Mouse (Mus musculus) erythroid progenitor cell, adult 5-6 weeks (primary cell): ENCODE results near the gene Diexf. TPM values are rescaled to one million over a fixed set of nuclear protein-coding genes. Genes with fewer than 3 reads are reported as not detected.

Experiments
- ATAC-seq: replicated peaks from 2 replicates; pipeline ENCODE4 v1.8.0; 2016; ENCODE audit warnings: moderate number of reproducible peaks, mild to moderate bottlenecking, moderate TSS enrichment, inconsistent platforms; ENCODE audit not compliant: poor library complexity, low FRiP score, severe bottlenecking
- total RNA-seq, 2 experiments: library from RNA; stranded (forward) in 1 of 2; stranded (reverse) in 1 of 2; fragments of 150-400 nt in 1 of 2; fragments of 186-747, 209-891 nt in 1 of 2; gene quantifications; 2 replicates each; pipeline versions ENCODE4 v1.2.3 to v1.2.4; 2015 to 2017; ENCODE audit warnings: low replicate concordance in 2 of 2

The Diexf gene
- total RNA-seq (2015; ENCODE audit: low replicate concordance) (3.4 and 19.1 TPM in 2 replicates), total RNA-seq (2017; ENCODE audit: low replicate concordance) (1.4 and 1.5 TPM in 2 replicates)

DNA sequence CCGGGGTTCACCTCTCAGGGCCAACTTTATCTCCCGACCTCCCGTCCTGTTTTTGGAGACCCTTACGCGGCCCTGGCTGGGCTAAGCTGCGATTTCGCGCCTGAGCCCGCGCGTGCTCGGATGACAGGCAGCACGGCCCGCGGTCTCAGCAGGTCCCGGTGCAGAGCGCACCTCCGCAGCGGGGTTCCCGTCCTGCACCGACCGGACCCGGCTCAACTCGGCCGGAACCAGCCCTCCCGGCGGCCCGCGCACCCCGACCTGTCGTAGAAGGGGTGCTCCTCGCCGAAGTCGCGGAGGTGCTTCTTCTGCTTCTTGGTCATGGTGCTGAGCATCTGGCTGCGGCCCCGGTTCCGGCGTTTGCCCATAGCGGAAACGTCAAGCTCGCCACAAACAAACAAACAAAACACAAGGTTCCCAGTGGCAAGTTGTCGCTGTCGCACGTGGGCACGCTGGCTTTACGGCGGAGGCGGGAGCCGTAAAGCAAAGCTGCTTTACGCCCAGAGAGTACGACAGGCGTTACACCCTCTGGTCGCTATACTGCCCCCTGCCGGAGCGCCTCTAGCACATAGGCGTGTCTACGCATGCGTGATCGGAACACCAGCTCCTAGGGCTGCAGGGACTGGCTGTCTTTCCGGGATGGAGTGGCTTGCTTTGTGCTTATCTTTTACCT is at the start of gene Diexf:
Gene Diexf, minus strand, starts transcription at position 487 of the 670 bp plus-strand sequence.
- peak; percentile 91 for ATAC-seq

DNA sequence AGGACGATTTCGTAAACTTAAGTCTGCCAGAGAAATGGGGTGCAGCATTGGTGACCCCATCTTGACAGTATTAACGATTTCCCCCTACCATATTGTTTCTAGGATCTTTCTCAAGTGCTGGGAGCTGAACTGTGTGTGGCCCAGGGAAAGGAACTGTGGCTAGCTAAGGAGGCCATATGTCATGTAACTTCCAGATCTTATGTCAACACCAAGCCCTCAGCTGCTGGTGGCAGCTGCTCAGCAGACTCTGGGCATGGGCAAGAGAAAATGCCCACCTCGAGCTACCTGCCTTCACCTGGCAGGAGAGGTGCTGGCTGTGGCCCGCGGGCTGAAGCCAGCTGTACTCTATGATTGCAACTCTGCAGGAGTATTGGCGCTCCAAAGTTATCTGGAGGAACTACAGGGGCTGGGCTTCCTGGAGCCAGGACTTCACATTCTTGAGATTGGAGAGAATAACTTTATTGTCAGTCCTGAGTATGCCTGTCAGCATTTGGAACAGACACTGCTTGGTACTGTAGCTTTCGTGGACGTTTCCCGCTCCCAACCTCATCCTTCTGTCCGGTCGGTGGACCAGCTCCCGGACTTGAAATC is 44.2 kb upstream of the Diexf start:
- no peak for ATAC-seq

DNA sequence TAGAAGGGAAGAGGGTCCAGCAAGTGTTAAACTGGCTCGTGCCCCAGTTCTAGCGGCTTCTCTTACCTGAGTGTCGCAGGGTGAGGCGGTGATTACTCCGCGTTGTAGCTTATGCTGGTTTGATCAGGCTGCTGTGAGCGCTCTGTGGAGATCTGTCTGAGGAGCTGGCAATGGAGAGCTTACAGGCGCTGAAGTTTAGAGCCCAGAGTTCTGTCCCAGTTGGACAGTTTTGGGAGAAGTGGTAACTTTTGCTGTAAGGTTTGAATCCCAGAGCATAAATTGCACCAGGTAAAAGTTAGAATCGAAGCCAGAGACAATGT is 43.7 kb upstream of the Diexf start:
- no peak for ATAC-seq

DNA sequence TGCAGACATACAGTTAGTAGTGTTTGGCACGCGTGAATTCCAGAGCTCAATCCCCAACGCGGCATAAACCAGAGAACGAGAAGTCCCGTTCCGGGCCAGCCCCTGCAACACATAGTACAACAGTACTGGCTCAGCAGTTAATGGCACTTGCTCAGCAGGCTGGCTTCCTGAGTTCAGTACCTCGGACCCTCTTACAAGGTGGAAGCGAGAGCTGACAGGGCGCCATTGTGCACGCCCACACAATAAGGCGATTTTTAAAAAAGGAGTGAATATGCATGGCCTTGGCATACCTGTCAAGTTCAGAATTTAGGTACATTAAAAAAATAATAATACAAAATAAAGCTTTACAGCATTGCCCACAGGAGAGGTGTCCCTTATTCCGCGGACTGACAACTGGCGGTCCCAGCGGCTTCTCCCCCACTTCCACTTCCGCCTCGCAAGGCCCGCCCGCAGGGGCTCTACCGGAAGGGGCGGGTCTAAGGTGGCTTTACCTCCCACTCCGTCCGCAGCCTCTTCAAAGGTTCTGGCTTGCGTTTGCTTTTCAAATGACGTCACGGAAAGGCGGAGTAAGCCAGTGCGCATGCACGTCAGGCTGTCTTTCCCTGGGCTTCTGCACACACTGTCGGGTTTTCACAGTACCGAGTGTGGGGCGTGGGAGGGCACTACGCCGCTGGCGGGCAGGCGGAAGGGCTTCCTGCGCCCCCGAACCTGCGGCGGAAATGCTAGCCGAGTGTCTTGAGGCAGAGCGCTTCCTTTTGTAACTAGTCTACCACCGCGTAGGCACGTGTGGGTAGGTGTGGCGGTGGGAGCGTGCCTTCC is 43.1 kb upstream of the Diexf start:
- peak; percentile 97 for ATAC-seq

DNA sequence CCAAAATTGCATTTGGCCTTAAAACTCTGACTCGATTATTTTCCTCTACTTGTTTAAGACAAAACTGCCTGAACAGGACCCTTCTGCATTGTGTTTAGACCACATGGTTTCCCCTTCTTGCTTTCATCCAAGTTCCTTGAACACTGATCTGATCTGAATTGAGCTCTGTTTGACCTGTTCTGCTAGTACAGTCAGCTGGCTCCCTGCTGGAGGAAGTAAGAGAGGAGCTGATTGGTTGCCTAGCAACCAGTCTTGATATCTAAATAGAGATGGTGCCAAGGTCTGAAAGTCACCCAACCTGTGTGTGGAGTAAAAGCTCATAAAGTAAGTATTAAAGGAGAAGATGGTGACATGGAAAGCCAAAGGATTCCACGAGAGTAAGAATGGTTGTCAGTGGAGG is 39.8 kb upstream of the Diexf start:
- ATAC-seq: no peak

DNA sequence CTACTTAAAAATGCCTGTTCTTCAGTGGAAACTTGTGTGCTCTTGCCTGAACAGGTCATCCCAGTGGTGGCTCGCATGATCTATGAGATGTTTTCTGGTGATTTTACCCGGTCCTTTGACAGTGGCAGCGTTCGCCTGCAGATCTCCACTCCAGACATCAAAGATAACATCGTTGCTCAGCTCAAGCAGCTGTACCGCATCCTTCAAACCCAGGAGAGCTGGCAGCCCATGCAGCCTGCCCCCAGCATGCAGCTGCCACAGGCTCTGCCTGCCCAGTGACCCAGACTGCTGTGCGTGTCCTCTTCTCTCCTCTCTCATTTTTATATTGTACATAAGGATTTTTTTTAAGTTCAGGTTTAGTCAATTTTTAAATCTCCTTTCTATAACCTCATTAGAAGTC is 39.2 kb upstream of the Diexf start:
- no peak for ATAC-seq

DNA sequence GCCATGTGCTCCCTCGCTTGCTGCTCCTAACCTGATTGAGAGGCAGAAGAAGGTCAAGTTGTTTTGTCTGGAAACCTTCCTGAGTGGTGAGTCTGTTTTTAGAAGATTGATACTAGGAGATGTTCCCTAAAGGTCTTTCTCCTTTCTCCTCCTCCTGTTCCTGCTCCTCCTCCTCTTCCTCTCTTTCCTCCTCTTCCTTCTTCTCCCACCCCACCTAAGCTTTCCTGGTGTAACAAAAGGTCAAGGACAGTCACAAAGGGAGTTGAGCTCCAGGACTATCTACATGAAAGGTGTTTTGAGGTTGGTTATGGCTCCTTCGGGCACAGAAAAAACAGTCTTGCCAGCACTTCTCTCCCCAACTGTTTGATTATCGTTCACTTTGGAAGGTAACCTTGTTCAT is 37.7 kb upstream of the Diexf start, which contains the start of gene A130010J15Rik:
Gene A130010J15Rik, plus strand, starts transcription at position 301 of the 400 bp plus-strand sequence.
- ATAC-seq: no peak

DNA sequence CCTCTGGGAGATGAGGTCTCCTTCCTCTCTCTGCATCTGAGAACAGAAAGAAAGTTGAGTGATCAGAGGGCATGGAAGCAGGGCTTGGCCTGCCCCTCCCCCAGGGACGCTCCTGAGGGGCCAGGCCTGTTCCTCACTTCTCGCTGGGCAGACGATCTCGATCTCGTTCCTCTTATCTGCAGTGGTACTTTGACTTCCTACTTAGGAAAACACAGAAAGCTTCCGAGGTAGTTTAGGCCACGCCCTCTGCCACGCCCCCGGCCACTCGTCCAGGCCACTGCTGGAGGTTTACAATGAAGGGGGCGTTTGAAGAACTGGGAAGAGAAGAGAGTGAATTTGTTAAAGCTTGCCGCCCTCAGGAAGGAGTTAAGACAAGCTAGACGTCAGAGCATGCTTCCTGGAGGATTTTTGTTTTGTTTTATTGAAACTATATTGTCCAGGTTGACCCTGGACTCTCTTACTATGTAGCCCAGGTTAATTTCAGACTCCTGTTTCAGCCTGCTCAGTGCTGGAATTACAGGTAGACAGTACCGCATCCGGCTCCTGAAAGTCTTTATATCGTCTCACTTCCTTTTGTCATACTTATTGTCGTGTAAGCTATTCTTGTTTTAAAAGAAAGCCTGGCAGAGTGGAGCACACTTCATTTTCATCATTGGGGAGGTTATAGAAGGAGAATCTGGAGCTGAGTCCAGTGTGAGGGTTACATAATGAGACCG is 30.4 kb upstream of the Diexf start:
- ATAC-seq: no peak

DNA sequence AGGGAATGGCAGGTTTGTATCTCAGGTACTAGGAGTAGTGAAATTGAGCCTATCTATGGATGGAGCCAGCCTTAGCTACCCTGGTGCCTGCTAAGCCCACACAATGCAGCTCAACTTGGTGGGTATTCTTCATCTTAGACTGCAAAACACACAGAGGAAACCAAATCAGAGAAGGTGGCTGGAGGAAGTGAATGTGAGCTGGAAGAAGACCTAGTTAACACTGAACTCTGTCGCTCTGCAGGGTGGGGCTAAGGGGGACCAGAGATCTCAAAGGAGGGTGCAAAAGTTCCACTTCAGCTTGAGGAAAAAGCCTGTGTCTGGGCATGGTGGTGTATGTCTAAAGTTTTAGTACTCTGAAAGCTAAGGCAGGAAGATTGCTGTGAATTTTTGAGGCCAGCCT is 29.5 kb upstream of the Diexf start:
- ATAC-seq: no peak

DNA sequence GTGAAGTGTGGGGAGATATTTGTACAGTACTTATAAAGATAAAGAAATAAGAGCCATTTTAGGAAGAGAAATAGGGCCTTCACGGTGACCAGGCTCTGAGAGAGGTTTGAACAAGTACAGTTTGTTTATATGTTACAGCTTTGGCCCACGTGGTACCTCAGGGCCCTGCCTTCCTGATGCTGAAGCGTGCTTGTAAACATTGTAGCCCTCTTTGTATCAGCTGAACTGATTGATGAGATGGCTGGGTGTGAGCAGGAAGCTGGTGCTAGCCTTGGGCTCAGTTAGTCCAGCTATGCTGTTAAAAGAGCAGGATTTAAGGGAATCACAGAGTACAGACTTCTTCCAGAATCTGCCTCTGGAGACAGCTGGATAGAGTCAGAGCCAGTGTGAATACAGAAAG is 29.1 kb upstream of the Diexf start:
- ATAC-seq: no peak

DNA sequence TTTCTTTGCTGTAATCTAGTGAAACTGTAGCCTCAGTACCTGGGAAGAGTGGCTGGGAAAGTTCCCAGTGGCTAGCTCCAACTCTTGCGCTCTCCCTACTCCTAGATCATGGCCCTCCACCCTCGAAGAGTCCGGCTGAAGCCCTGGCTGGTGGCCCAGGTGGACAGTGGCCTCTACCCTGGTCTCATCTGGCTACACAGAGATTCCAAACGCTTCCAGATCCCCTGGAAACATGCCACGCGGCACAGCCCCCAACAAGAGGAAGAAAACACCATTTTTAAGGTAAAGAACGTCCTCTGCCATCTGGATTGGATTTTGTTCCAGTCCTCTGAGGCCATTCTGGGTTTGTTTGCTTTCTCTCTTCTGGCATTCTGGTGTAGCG is 27.0 kb upstream of the Diexf start:
- ATAC-seq: no peak

DNA sequence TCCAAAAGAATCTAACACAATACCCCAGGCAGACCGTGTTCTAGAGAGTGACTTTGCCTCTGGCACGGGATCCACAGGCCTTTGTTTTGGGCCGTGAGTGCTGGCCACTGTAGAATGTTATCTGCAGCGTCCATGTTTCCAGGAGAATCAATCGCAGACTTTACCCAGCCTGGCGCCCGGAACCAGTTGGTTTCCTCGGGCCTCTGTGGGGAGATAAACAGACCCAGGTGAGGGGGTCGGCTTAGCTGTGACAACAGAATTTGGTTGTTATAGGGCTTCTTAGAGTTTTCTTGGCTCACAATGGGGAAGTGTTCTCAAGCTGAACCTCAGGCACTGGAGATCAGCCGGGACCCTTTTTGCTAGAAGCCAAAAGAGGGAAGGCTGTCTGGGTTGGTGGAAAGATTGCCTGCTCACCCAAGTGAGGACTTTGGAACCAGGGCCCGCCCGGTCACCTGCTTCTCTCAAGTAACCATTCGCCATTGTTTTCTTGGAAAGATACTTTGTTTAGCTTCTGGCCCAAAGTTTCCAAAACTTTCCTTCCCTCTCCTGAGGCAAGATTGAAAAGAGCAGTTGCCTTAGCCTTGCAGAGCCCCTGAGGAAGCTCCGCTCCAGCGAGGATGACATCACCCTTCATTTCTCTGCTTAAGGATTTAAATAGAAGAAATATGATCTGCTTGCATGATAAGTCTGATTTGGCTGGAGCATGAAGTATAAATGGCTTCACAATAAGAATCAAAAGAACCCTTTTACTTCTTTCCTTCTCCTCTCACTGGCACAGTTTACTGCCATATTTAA is 26.4 kb upstream of the Diexf start:
- ATAC-seq: no peak

DNA sequence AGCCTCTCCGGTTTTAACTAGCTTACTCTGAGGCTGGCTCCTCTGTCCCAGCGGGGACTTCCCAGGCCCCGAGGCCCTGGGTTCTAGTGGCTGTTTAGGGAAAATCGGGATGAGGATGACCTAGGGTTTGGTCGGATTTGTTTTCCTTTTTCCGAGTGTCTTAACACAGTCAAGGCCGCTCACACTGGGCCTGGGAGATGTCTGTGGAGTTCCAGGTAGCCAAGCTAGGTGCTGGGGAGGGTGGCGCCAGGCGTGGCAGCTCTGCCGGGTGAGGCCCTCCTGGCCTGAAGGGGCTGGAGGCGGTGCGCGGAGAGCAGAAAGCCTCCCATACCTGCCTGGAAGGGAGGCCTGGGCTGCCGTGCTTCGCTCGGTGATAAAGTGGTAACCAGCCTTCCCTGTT is 23.5 kb upstream of the Diexf start:
- no peak for ATAC-seq

DNA sequence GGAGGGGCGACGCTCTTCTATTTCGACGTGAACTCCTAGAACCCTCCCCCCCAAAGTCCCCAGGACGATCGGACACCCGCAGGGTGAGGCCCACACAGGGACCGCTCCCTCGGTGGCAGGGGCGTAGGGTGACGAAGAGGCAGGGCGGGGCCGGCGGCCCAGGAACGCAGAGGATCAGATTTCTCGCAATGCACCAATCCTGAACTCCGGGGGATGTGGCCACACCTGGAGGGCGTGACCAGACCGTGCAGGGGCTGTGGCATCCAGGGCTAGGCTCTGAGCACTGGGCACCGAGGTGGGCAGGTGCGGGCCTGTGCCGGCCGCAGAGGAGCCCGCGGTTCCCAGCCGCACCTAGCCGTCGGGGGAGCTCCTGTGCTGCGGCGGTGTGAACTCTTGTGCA is 22.8 kb upstream of the Diexf start, which contains the start of gene Irf6:
Gene Irf6, plus strand, starts transcription at position 240 of the 400 bp plus-strand sequence.
- 0 out of 2 replicates have a peak, but pooled peaks have one; percentile 39 for ATAC-seq

DNA sequence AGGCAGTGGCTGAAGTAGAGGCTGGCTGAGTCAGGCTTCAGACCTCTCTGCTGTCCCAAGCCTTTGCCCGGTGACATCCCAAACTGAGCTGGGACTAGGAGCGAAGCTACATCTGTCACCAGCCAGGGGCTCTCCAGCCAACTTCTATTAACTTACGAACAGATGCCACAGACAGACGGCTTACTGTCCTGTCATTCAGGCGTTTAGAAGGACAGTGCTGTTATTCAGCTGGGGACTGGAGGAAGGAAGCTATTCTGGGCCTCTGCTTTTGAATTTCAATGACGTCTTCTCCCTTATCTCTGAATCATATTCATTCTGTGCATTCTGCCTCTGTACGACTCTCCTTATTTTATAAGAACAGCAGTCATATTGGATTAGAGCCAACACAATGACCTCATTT is 21.1 kb upstream of the Diexf start:
- ATAC-seq: no peak

DNA sequence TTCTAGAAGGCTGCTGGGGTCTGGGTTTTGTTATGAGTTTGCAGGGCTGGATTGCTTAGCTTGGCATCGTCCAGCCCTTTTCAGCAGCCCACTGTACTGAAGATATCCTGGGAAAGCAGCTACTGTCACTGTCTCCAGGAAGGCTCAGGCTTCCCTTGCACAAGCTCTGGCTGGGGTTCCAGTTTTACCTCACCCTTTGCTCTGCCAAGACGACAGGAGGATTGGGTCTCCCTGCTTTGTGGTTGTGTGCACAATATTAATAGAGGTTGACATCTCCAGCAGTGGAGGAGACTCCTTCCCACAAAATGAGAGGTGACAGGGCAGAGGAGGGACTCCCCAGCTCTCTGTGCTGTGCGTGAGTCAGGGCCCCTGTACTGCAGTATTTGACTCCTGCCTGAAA is 19.2 kb upstream of the Diexf start:
- ATAC-seq: no peak

DNA sequence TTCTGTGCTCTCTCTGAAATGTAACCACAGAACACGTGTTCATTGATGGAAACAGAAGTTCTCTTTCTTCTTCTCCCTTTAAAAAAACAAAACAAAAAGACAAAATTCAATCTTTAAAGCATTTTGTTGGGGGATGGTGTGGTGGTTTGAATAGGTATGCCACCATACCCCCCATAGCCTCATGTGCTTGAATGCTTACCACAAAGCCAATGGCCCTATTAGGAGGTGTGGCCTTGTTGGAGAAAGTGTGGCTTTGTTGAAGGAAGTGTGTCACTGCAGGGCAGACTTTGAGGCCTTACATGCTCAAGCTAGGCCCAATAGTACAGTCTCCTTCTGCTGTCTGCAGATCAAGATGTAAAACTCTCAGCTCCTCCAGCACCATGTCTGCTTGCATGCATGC is 16.3 kb upstream of the Diexf start:
- ATAC-seq: no peak

DNA sequence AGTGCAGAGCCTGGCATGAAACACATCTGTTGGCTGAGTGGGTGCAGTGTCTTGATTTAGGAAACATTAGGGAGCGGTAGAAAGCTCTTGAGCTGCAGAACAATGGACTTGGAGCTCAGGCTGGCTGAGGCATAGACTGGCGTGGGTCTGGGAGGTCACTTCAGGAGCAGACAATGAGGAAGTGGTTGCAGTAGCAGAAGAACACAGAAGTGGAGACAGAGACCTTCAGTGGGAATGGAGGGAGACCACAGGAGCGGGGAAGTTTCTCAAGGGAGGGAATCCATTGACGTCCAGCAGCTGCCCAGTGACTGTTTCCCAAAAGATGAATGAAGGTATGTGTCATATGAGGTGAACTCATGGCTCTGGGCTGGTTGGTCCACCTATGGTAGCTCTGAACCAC is 15.0 kb upstream of the Diexf start:
- ATAC-seq: no peak

DNA sequence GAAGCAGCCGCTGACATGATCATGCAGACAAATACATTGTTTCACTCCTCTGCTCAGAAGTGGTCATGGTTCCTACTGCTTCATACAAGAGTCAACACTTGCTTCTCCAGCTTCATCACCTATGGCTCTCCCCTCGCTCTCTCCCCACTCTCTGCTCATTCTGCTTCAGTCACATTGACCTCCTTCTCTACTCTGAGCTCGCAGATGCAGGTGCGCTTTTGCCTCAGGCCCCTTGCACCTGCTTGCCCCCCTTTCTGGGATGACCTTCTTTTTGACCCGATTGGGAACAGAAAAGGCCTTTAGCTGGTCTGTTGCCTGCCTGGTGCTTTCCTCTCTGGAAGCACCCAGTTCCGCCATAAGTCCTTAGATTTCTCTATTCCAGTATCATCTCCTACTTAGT is 14.4 kb upstream of the Diexf start:
- ATAC-seq: no peak
